Mouse (Mus musculus): ENCODE results near the gene Ccdc171.

- TF ChIP-seq CTCF (IDR thresholded peaks at IDR 0.05; ENCODE audit: borderline replicate concordance, insufficient read depth, low read depth, low read length) = no peak
- no peak for TF ChIP-seq POLR2A (IDR thresholded peaks at IDR 0.05; ENCODE audit: borderline replicate concordance, insufficient read depth, low read length)
Measured at GRCm38 (mm10) chr4:83791811-83792210, 266.5 kb downstream of the Ccdc171 start.
